Mouse (Mus musculus) liver, embryonic 16.5 days (tissue): ENCODE measurements around the gene Tmem246. TPM values are rescaled to one million over a fixed set of nuclear protein-coding genes. Genes with fewer than 3 reads are reported as not detected.

Experiments used
- ATAC-seq: fragments of 200-750 bp; cut with Nextera tagmentation; 2 replicates; pipeline ENCODE4 v1.8.0; 2017; ENCODE audit warnings: low read depth, mild to moderate bottlenecking, moderate number of reproducible peaks, moderate library complexity
- H3K27ac ChIP-seq: fragments of 300-500 bp; sonication (generic); 2 replicates; pipeline ENCODE4 v1.5.1; 2014; ENCODE audit warnings: mild to moderate bottlenecking, low read length
- H3K27me3 ChIP-seq: fragments of 300-500 bp; sonication (generic); 2 replicates; pipeline ENCODE4 v1.6.1; 2014; ENCODE audit warnings: low read depth, low read length, mixed read lengths; ENCODE audit not compliant: control insufficient read depth, insufficient read depth
- H3K36me3 ChIP-seq: fragments of 300-500 bp; sonication (generic); 2 replicates; pipeline ENCODE4 v1.6.1; 2014; ENCODE audit warnings: mild to moderate bottlenecking; ENCODE audit not compliant: control insufficient read depth, insufficient read depth
- H3K4me1 ChIP-seq: fragments of 300-500 bp; sonication (generic); 2 replicates; pipeline ENCODE4 v1.6.1; 2014; ENCODE audit warnings: low read depth, low read length, mixed read lengths; ENCODE audit not compliant: control insufficient read depth
- H3K4me2 ChIP-seq: fragments of 300-500 bp; sonication (generic); 2 replicates; pipeline ENCODE4 v1.6.1; 2014; ENCODE audit warnings: low read depth, low read length, mixed read lengths
- H3K4me3 ChIP-seq: fragments of 300-500 bp; sonication (generic); 2 replicates; pipeline ENCODE4 v1.5.1; 2014; ENCODE audit warnings: low read depth, mild to moderate bottlenecking, low read length
- H3K9ac ChIP-seq: fragments of 300-500 bp; sonication (generic); 2 replicates; pipeline ENCODE4 v1.6.1; 2014; ENCODE audit warnings: low read depth, low read length
- H3K9me3 ChIP-seq: fragments of 300-500 bp; sonication (generic); replicated peaks from 2 replicates; pipeline ENCODE4 v1.6.1; 2016; ENCODE audit warnings: low read length; ENCODE audit not compliant: control insufficient read depth
- WGBS: fragments of 180-500 bp; shearing (Covaris S2); extraction: QIAGEN DNeasy Blood & Tissue Kit; methylation state at CpG from one replicate; pipeline ENCODE4 v1.1.7; 2014; ENCODE audit not compliant: insufficient replicate concordance; 5-methylcytosine and 5-hydroxymethylcytosine counted together
- polyA plus RNA-seq: library from polyadenylated mRNA; unstranded; fragments of >200 nt; fragmentation: Nextera tagmentation; extraction: Ambion mirVana; gene quantifications from 2 replicates; pipeline ENCODE4 v1.2.1, GENCODE M21; 2015

Gene Tmem246
- polyA plus RNA-seq, 1 experiment from 2014 or later: 6.1 TPM

DNA sequence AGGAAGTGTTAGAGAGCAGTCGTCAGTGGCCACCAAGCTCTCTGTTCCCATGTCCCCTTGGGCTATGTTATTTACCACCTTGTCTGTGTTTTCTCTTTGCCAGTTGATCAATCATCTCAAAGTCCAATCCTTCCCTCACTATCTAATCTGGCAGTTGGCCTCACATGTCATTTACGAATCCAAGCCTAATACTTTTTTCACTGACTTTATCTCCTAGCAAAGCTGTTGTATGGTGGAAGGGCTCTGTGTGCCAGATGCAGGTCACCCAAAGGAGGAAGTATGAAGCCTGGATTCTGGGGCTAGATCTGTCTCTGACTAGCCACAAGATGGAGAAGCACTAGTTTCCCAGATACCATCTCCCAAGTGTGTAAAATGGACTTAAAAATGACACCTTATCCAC is 39.5 kb downstream of the Tmem246 start:
- WGBS: 18% methylated on average over 2 of the region's 2 CpGs
- Histone ChIP-seq H3K4me1 (no peaks in the 10 kb centered on the region), H3K4me3 (no peak overlapping the region), H3K9ac (no peak overlapping the region), H3K27ac (peak overlapping the region; percentile 25), H3K27me3 (no peaks in the 10 kb centered on the region), H3K36me3 (no peaks in the 10 kb centered on the region), H3K9me3 (no peaks in the 10 kb centered on the region), H3K4me2 (no peak overlapping the region)
- peak; percentile 35; the same call in 1 of the 2 replicates for ATAC-seq

DNA sequence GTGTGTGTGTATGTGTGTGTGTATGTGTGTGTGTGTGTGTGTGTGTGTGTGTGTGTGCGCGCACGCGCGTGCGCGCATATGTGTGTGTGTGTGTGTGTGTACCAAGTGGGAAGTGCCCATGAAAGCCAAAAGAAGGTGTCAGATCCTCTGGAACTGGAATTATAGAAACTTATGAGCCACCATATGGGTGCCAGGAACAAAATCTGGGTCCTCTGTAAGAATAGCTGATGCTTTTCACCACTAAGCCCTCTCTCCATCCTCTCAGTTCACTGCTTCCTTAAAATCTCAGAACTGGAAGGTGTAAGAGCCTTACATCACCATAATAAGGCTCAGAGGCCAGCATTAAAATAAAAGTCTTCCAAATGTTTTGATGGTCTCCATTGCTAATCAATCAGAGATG is 40.3 kb downstream of the Tmem246 start:
- Histone ChIP-seq H3K36me3 (no peaks in the 10 kb centered on the region), H3K9ac (no peak overlapping the region), H3K4me2 (no peak overlapping the region), H3K4me1 (no peaks in the 10 kb centered on the region), H3K4me3 (no peak overlapping the region), H3K9me3 (no peaks in the 10 kb centered on the region), H3K27ac (no peak overlapping the region), H3K27me3 (no peaks in the 10 kb centered on the region)
- WGBS: 78% methylated on average over 5 of the region's 7 CpGs
- ATAC-seq: no peak

DNA sequence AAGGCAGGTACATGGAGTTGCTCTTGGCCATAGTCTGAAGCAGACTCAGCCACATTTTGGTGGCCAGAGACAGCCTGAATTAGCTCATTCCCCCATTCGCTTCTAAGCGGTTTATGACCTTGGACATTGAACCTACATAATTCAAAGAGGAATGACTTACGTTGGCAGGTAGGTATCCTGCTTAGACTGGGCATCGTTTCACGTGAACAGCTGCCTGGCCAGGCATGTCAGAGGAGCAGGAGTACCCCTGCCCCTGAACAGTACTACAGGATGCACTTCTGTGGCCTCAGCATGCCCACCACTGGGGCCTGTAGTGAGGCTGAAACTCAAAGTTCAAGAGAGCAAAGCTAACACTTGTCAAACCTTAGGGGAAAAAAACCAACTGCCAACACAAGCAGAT is 44.3 kb downstream of the Tmem246 start:
- Histone ChIP-seq H3K36me3 (no peaks in the 10 kb centered on the region), H3K9me3 (no peaks in the 10 kb centered on the region), H3K4me2 (no peak overlapping the region), H3K27ac (peak overlapping the region; percentile 25; the same call in 1 of the 2 replicates), H3K4me1 (no peaks in the 10 kb centered on the region), H3K9ac (no peak overlapping the region), H3K27me3 (no peaks in the 10 kb centered on the region), H3K4me3 (no peak overlapping the region)
- peak; percentile 35; the same call in 1 of the 2 replicates for ATAC-seq
- WGBS: 50% methylated on average over 5 of the region's 5 CpGs

DNA sequence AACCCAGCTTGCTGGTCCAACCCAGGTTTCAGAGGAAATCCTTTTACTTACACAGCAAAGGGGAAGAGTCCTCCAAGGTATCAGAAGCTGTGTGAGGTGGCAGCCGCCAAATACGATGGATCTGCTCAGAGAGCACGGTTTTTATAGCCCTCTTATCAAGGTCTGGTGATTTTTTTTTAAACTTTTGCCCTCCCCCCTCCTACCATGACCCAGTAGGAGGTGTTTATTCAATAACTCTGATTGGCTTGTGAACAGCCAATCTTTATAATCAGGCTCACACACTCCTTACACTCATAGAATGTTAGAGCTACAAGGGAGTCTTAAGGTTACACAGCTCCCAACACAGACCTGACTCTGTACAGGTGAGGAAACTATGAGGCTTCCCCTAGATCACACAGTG is 48.3 kb downstream of the Tmem246 start, which contains the start of gene Aldob:
Gene Aldob, minus strand, starts transcription at position 164 of the 400 bp plus-strand sequence.
- peak; percentile 78 for ATAC-seq
- Histone ChIP-seq H3K4me2 (no peak within 1 kb of the TSS; the same call in 1 of the 2 replicates), H3K4me3 (peak within 1 kb of the TSS; percentile 46), H3K9ac (peak within 1 kb of the TSS; percentile 53), H3K9me3 (no peaks in the 10 kb centered on the region), H3K27me3 (no peaks in the 10 kb centered on the region), H3K4me1 (no peaks in the 10 kb centered on the region), H3K27ac (peak within 1 kb of the TSS; percentile 69), H3K36me3 (no peaks in the 10 kb centered on the region)
- 22% methylated on average over 3 of the region's 3 CpGs for WGBS

DNA sequence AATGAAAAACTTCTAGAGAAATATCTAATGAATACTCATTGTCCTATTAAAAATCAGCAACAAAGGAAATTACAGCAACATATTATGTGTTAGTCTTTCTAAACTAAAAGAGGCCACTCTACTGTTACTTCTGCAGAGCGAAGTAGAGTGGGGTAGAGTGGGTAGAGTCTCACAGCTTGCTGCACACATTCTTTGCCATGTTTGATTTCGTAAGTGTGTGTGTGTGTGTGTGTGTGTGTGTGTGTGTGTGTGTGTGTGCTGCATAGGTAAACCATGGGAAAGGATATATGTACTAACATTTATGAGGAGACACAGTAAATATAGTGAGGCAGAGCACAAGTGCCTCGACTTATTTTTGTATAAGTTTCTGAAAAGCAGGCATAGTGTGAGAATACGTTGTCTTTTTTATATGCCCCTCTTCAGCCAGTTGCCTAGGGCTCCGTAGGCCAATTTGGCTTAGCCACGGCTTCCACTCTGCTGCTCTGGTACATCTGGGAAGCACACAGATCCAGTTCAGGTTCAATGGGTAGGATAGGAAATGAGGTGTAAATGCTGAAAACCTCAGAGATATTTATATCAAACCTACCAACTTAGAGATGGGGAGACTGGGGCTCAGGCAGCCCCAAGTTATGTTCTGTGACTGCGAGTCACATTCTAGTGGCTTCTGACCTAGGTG is 50.0 kb downstream of the Tmem246 start:
- H3K4me3 ChIP-seq: peak overlapping the region; percentile 46
- WGBS: 56% methylated on average over 7 of the region's 7 CpGs
- no peaks in the 10 kb centered on the region for H3K9me3 ChIP-seq
- H3K27me3 ChIP-seq: no peaks in the 10 kb centered on the region
- H3K4me2 ChIP-seq: peak overlapping the region; percentile 21
- 0 out of 2 replicates have a peak, but pooled peaks have one; percentile 19 for ATAC-seq
- peak overlapping the region; percentile 53 for H3K9ac ChIP-seq
- H3K27ac ChIP-seq: peak overlapping the region; percentile 69
- no peaks in the 10 kb centered on the region; the same call in 1 of the 2 replicates for H3K36me3 ChIP-seq
- no peaks in the 10 kb centered on the region for H3K4me1 ChIP-seq

DNA sequence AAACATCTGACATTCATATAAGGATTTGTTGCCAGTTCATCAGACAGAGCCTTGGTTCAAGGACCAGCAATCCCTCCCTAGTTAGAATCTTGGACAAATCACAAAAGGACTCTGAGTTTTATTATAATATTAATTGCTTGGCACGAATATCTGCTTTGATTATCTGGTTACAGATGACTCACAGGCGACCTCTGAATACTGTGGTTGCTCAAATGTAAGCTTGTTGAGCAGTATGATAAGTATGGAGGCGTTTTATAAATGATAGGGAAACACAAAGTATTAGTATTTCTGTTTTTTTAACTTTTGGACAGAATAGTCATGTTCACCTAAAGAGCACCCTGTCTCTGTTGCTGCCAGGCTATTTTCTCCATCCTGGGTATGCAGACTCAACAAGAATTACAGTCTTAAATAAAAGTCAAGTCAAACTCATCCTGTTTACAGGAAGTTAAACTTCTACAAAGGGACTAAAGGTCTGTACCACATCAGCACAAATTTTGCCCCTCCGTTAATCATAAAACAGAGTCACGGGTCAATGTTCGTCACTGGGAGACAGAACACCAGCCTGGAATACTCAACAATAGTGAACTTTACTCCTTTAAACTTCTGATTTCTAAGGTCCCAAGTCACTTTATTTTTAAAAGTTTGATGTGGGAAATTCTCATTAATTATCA is 50.7 kb downstream of the Tmem246 start:
- Histone ChIP-seq H3K4me1 (no peaks in the 10 kb centered on the region), H3K4me3 (peak overlapping the region; percentile 23; the same call in 1 of the 2 replicates), H3K9ac (no peak overlapping the region), H3K27ac (0 out of 2 replicates have a peak overlapping the region, but pooled peaks have one; percentile 2), H3K36me3 (no peaks in the 10 kb centered on the region; the same call in 1 of the 2 replicates), H3K27me3 (no peaks in the 10 kb centered on the region), H3K9me3 (no peaks in the 10 kb centered on the region), H3K4me2 (peak overlapping the region; percentile 15)
- 50% methylated on average over 6 of the region's 6 CpGs for WGBS
- peak; percentile 73 for ATAC-seq

DNA sequence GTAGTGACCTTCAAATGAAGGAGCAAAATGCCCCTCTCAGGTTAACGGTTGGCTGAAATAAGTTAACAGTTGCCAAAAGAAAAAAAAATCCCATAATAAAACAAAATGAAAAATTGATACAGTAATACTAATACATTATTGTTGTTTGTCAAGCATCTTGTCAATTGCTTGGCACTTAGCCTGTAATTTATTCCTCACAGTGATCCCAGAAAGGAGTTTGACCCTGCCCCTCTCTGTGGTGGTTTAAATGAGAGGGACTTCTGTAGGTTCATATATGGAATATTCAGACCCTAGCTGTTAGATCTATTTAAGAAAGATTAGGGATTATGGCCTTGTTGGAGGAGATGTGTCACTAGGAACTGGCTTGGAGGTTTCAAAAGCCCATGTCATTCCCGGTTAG is 51.6 kb downstream of the Tmem246 start:
- Histone ChIP-seq H3K27me3 (no peaks in the 10 kb centered on the region), H3K4me2 (peak overlapping the region; percentile 15; the same call in 1 of the 2 replicates), H3K9me3 (no peaks in the 10 kb centered on the region), H3K4me3 (no peak overlapping the region), H3K27ac (no peak overlapping the region), H3K4me1 (no peaks in the 10 kb centered on the region), H3K36me3 (no peaks in the 10 kb centered on the region; the same call in none of the 2 replicates), H3K9ac (no peak overlapping the region)
- WGBS: 63% methylated on average over 2 of the region's 2 CpGs
- no peak for ATAC-seq

DNA sequence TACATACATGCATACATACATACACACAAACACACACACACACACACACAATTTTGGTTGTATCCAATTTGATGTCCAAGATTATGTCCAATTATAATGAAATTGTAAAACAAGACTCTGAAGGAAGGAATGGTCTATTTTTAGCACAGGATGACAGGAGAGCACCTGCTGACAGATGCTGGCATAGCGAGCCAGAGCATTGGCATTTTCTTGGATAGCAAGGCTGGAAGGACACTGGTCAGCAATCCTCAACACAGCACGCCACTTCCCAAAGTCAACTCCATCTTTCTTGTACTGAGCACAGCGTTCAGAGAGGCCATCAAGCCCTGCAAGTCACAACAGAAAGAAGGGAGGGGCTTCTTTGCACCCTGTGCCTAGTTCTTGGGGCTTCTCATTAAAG is 56.7 kb downstream of the Tmem246 start:
- Histone ChIP-seq H3K4me3 (no peak overlapping the region), H3K36me3 (no peaks in the 10 kb centered on the region; the same call in none of the 2 replicates), H3K27ac (no peak overlapping the region), H3K4me2 (no peak overlapping the region), H3K9ac (no peak overlapping the region), H3K4me1 (no peaks in the 10 kb centered on the region), H3K9me3 (no peaks in the 10 kb centered on the region), H3K27me3 (no peaks in the 10 kb centered on the region)
- 57% methylated on average over 3 of the region's 3 CpGs for WGBS
- ATAC-seq: no peak

DNA sequence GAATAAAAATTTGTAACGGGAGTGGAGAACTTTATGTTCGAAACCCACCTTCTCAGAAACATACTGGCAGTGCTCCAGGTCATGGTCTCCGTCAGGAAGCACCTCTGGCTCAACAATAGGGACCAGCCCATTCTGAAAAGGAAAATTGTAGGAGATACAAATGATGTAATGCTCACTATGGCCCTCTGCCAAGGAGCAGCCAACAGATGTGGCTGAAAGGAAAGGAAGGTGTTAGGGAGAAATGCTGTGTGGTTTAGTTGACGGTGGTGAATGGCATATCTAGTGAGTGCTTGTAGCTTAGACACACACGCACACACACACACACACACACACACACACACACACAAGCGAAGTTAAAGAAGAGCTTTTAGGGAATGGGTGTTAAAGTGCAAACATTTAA is 58.0 kb downstream of the Tmem246 start:
- Histone ChIP-seq H3K27me3 (no peaks in the 10 kb centered on the region), H3K4me1 (no peaks in the 10 kb centered on the region), H3K27ac (no peak overlapping the region), H3K4me3 (no peak overlapping the region), H3K9me3 (no peaks in the 10 kb centered on the region), H3K4me2 (no peak overlapping the region), H3K36me3 (no peaks in the 10 kb centered on the region; the same call in none of the 2 replicates), H3K9ac (no peak overlapping the region)
- 60% methylated on average over 6 of the region's 6 CpGs for WGBS
- ATAC-seq: no peak
